Mouse (Mus musculus): ENCODE results near the gene Olfr1367. TPM values are rescaled to one million over a fixed set of nuclear protein-coding genes. Genes with fewer than 3 reads are reported as not detected.
"Not testable (repeated sequence)": the region's sequence is repeated elsewhere in the genome, so short reads cannot be mapped to it uniquely, and the experiment has no call there.

The Olfr1367 gene
- polyA plus RNA-seq, 1 experiment from 2014 or later: not detected

DNA sequence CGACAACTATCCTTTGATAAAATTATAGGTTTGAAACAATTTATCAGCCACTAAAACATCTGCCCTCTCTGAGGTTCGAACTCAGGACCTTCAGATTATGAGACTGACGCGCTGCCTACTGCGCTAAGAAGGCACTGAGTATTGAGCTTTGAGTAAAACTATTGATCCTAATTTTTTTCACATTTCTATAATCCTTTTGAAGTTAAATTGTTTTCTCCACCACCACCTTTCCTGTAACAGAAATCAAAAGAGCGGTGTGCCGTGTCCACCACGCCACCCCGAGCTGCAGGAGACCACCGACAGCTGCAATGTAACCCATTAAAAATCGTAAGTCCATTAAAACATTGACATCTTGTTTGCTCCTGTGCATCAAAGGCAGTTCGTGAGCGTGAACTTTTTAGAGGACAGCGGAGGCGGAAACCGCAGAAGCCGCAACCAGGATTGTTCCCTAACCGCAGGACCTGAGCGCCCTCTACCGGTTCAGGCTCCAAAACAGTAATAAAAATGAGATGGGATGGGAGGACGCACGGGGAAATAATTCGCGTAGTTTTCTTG is 20.0 kb upstream of the Olfr1367 start:
- peak; percentile 73 for ATAC-seq

DNA sequence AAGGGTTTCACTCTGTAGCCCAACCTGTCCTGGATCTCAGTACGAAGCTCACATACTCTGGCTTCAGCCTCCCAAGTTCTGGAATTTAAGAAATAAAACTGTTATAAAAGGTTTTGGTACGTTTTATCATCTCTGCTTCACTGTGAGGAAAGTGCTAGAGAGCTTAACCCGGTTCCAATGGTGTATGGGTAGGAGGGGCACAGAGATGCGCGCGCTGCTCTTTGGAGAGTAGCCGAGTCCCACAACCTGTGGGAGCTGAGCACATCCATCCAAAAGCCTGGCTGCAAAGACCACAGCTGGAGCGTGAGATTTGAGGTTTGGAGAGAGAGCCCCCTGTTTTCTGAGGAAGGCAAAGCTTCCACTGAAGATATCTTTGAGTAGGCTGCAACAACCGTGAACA is 19.3 kb upstream of the Olfr1367 start:
- H3K9ac ChIP-seq (replicated peaks): peak overlapping the region; percentile 52; the same call in 1 of the 2 replicates
- no peaks in the 10 kb centered on the region for H3K9me3 ChIP-seq
- H3K4me3 ChIP-seq (replicated peaks): peak overlapping the region; percentile 41
- H3K4me1 ChIP-seq (replicated peaks): peaks cover 8% of the 10 kb centered on the region
- no peak overlapping the region for H3K27ac ChIP-seq
- peak; percentile 55; the same call in 1 of the 2 replicates for ATAC-seq
- H3K27me3 ChIP-seq: peaks cover 9% of the 10 kb centered on the region; the same call in 1 of the 2 replicates
- H3K4me2 ChIP-seq (replicated peaks): peak overlapping the region; percentile 54
- 1% methylated on average over 9 of the region's 9 CpGs for WGBS
- no peaks in the 10 kb centered on the region for H3K36me3 ChIP-seq

More for the DNA sequence above, 20.0 kb upstream of the Olfr1367 start:
- peaks cover 9% of the 10 kb centered on the region; the same call in 1 of the 2 replicates for H3K27me3 ChIP-seq
- peak overlapping the region; percentile 41 for H3K4me3 ChIP-seq (replicated peaks)
- H3K36me3 ChIP-seq: no peaks in the 10 kb centered on the region
- no peaks in the 10 kb centered on the region for H3K9me3 ChIP-seq
- under 1% methylated on average over 24 of the region's 24 CpGs for WGBS
- peak overlapping the region; percentile 54 for H3K4me2 ChIP-seq (replicated peaks)
- no peak overlapping the region for H3K9ac ChIP-seq (replicated peaks)
- H3K27ac ChIP-seq: no peak overlapping the region
- H3K4me1 ChIP-seq (replicated peaks): peaks cover 8% of the 10 kb centered on the region

- Histone ChIP-seq H3K4me2 (replicated peaks) (no peak overlapping the region), H3K4me1 (replicated peaks) (no peaks in the 10 kb centered on the region), H3K27me3 (no peaks in the 10 kb centered on the region), H3K9me3 (no peaks in the 10 kb centered on the region), H3K4me3 (replicated peaks) (no peak overlapping the region), H3K36me3 (no peaks in the 10 kb centered on the region), H3K9ac (replicated peaks) (no peak overlapping the region), H3K27ac (no peak overlapping the region)
- no peak for ATAC-seq
Observed at GRCm38 (mm10) chr13:21350593-21350992, 3.9 kb downstream of the Olfr1367 start.

GRCm38 (mm10) chr13:21362621-21363248 is 16.0 kb downstream of the Olfr1367 start, which contains the start of gene Zscan12:
Gene Zscan12, plus strand, starts transcription at chr13:21362820.
- ATAC-seq: peak; percentile 99
- H3K4me3 ChIP-seq (replicated peaks): peak within 1 kb of the TSS; percentile 88
- no peaks in the 10 kb centered on the region for H3K9me3 ChIP-seq
- peak within 1 kb of the TSS; percentile 70 for H3K4me2 ChIP-seq (replicated peaks)
- H3K9ac ChIP-seq (replicated peaks): peak within 1 kb of the TSS; percentile 92
- peaks cover 10% of the 10 kb centered on the region for H3K36me3 ChIP-seq
- H3K27ac ChIP-seq: peak within 1 kb of the TSS; percentile 69
- WGBS: under 1% methylated on average over 29 of the region's 29 CpGs
- H3K27me3 ChIP-seq: no peaks in the 10 kb centered on the region; the same call in 1 of the 2 replicates
- peaks cover 27% of the 10 kb centered on the region for H3K4me1 ChIP-seq (replicated peaks)

DNA sequence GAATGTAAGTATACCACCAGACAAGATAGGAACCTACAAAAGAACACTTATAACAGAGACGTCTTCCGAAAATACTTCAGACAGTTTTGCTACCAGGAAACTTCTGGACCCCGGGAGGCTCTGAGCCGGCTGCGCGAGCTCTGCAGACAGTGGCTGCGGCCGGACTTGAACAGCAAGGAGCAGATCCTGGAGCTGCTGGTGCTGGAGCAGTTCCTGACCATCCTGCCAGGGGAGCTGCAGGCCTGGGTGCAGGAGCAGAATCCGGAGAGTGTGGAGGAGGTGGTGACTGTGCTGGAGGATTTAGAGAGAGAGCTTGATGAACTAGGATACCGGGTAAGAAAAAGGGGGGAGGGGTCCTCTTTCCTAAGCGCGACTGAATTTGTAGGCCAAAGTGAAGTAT is 17.0 kb downstream of the Olfr1367 start:
- H3K9me3 ChIP-seq: no peaks in the 10 kb centered on the region
- 62% methylated on average over 12 of the region's 12 CpGs for WGBS
- H3K4me3 ChIP-seq (replicated peaks): peak overlapping the region; percentile 88
- H3K36me3 ChIP-seq: peaks cover 14% of the 10 kb centered on the region
- H3K4me1 ChIP-seq (replicated peaks): peaks cover 27% of the 10 kb centered on the region
- ATAC-seq: no peak
- peak overlapping the region; percentile 92 for H3K9ac ChIP-seq (replicated peaks)
- no peaks in the 10 kb centered on the region; the same call in 1 of the 2 replicates for H3K27me3 ChIP-seq
- H3K4me2 ChIP-seq (replicated peaks): peak overlapping the region; percentile 70
- no peak overlapping the region for H3K27ac ChIP-seq

DNA sequence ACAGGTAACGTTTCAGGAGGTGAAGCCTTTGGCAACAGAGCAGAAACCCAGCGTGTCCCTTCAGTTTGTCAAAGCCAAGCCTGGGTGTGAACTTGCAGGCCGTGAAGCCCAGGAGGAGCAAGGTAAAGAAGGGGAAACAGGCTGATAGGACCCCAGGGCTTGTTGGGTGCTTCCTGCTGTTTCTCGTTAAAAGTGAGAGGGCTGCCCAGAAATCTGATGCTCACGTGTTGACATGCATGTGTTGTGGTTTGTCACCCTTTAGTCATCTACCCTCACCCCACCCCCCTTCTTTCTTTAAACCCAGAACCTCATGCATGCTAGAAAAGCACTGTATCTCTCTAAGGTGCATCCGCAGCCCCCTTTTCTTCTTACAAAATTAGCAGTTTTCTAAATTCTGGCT is 19.9 kb downstream of the Olfr1367 start:
- Histone ChIP-seq H3K9ac (replicated peaks) (no peak overlapping the region), H3K27me3 (no peaks in the 10 kb centered on the region), H3K27ac (no peak overlapping the region), H3K9me3 (no peaks in the 10 kb centered on the region), H3K4me3 (replicated peaks) (no peak overlapping the region), H3K4me2 (replicated peaks) (no peak overlapping the region), H3K4me1 (replicated peaks) (peaks cover 27% of the 10 kb centered on the region), H3K36me3 (peaks cover 44% of the 10 kb centered on the region)
- no peak for ATAC-seq
- WGBS: 92% methylated on average over 6 of the region's 6 CpGs

GRCm38 (mm10) chr13:21372700-21373099 is 26.0 kb downstream of the Olfr1367 start:
- Histone ChIP-seq H3K4me3 (replicated peaks) (no peak overlapping the region), H3K9ac (replicated peaks) (no peak overlapping the region)
- ATAC-seq: no peak

DNA sequence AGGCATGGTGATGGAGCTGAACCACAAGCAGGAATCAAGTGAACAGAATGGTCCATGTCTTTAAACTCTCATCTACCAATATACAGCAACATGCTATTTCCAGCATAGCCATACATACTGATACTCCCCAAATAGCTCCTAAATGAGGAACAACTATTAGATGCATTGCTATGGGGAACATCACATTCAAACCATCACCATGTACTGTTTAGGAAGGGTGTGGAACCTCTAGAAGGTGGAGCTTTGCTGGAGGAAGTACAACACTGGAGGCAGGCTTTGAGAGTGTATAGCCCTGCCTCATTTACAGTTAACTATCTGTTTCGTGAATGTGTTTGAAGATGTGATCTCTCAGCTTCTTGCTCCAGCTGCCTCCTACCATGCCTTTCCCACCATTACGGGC is 31.1 kb downstream of the Olfr1367 start:
- Histone ChIP-seq H3K4me2 (replicated peaks) (no peak overlapping the region), H3K9me3 (no peaks in the 10 kb centered on the region), H3K4me1 (replicated peaks) (no peaks in the 10 kb centered on the region), H3K9ac (replicated peaks) (no peak overlapping the region), H3K36me3 (0 out of 2 replicates have a peak, but pooled peaks cover 3% of the 10 kb centered on the region), H3K27me3 (no peaks in the 10 kb centered on the region), H3K27ac (no peak overlapping the region), H3K4me3 (replicated peaks) (no peak overlapping the region)
- 93% methylated on average over 2 of the region's 2 CpGs for WGBS
- ATAC-seq: no peak

More at GRCm38 (mm10) chr13:21372700-21373099, 26.0 kb downstream of the Olfr1367 start:
- Histone ChIP-seq H3K36me3 (peaks cover 37% of the 10 kb centered on the region), H3K4me2 (replicated peaks) (no peak overlapping the region), H3K27me3 (no peaks in the 10 kb centered on the region), H3K27ac (no peak overlapping the region), H3K4me1 (replicated peaks) (no peaks in the 10 kb centered on the region), H3K9me3 (no peaks in the 10 kb centered on the region)
- WGBS: 90% methylated on average over 2 of the region's 2 CpGs

DNA sequence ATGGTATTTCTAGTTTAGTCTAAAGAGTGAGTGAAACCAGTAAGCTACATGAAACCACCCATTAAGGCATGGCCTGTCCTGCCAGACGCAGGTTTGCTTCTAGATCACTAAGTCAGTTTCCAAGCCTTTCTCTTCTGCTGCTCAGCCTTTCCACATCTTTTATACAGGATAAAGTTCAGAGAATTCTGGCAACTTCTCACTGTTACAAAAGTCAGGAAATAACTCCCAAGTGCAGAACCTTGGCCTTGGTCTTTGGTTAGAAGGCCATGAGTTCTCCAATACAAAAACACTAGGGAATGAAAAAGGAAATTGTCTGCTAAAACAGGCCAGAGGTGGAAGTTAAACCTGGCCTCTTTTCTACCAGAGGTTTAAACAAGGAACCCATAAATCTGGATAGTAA is 48.5 kb downstream of the Olfr1367 start:
- H3K4me3 ChIP-seq (replicated peaks): no peak overlapping the region
- peaks cover 79% of the 10 kb centered on the region for H3K36me3 ChIP-seq
- 98% methylated on average over 1 of the region's 1 CpGs for WGBS
- peaks cover 11% of the 10 kb centered on the region for H3K4me1 ChIP-seq (replicated peaks)
- no peaks in the 10 kb centered on the region for H3K27me3 ChIP-seq
- no peak for ATAC-seq
- no peaks in the 10 kb centered on the region for H3K9me3 ChIP-seq
- H3K27ac ChIP-seq: no peak overlapping the region
- H3K4me2 ChIP-seq (replicated peaks): no peak overlapping the region
- no peak overlapping the region for H3K9ac ChIP-seq (replicated peaks)

GRCm38 (mm10) chr13:21395623-21396022 is 48.9 kb downstream of the Olfr1367 start:
- peaks cover 74% of the 10 kb centered on the region for H3K36me3 ChIP-seq
- H3K9ac ChIP-seq (replicated peaks): no peak overlapping the region
- no peaks in the 10 kb centered on the region for H3K9me3 ChIP-seq
- no peak overlapping the region for H3K4me3 ChIP-seq (replicated peaks)
- H3K4me1 ChIP-seq (replicated peaks): peaks cover 14% of the 10 kb centered on the region
- H3K27me3 ChIP-seq: no peaks in the 10 kb centered on the region
- no peak for ATAC-seq
- H3K27ac ChIP-seq: no peak overlapping the region
- no peak overlapping the region for H3K4me2 ChIP-seq (replicated peaks)
- WGBS: 90% methylated on average over 6 of the region's 6 CpGs

DNA sequence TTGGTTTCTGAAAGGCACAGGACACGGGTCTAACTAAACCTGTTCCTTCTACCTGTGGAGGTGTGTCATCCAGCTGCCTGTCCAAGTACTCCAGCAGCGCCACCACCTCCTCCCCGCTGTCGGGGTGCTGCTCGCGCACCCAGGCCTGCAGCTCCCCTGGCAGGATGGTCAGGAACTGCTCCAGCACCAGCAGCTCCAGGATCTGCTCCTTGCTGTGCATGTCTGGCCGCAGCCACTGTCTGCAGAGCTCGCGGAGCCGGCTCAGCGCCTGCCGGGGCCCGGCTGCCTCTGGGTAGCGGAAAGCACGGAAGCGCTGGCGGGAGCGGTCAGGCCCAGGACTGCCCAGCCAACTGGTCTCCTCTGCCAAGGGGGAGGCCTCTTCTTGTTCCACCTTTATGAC is 49.3 kb downstream of the Olfr1367 start:
- H3K27me3 ChIP-seq; H3K9ac ChIP-seq (replicated peaks); H3K27ac ChIP-seq; H3K4me3 ChIP-seq (replicated peaks); H3K9me3 ChIP-seq; H3K4me2 ChIP-seq (replicated peaks): not testable (repeated sequence)
- ATAC-seq: peak; percentile 55
- 95% methylated on average over 18 of the region's 18 CpGs for WGBS
- Histone ChIP-seq H3K4me1 (replicated peaks) (peaks cover 18% of the 10 kb centered on the region), H3K36me3 (peaks cover 70% of the 10 kb centered on the region)

DNA sequence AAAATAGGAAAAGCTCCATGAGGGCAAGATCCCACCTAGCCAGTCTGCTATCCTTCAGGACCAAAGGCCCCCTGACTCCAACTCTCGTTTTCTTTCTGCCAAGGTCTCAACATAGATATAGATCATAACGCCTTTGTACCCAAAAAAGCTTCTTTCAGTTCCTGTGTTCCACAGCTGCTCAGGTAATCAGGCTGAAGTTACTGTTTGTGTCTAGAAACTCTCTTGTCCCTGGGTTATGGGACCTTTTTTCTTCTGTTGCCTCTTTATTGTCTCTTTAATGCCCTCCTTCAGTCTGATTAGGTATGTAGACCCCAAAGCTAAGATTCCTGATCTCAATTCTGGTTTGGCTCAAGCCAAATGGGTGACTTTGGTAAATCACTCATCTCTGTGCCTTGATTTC is 50.8 kb downstream of the Olfr1367 start:
- Histone ChIP-seq H3K36me3 (peaks cover 56% of the 10 kb centered on the region), H3K27me3 (no peaks in the 10 kb centered on the region), H3K4me3 (replicated peaks) (no peak overlapping the region), H3K9ac (replicated peaks) (no peak overlapping the region), H3K4me1 (replicated peaks) (peaks cover 27% of the 10 kb centered on the region), H3K27ac (no peak overlapping the region), H3K4me2 (replicated peaks) (no peak overlapping the region), H3K9me3 (no peaks in the 10 kb centered on the region)
- 94% methylated on average over 2 of the region's 2 CpGs for WGBS
- ATAC-seq: no peak

Measured in midbrain, embryonic 13.5 days (tissue).